Mouse (Mus musculus) liver, postnatal 0 days (tissue): Measurements from ENCODE around the gene Srsf12. TPM values are rescaled to one million over a fixed set of nuclear protein-coding genes. Genes with fewer than 3 reads are reported as not detected.

Experiments used
- ATAC-seq: fragments of 200-750 bp; cut with Nextera tagmentation; 2 replicates; pipeline ENCODE4 v1.8.0; 2017; ENCODE audit warnings: mild to moderate bottlenecking, moderate library complexity
- DNase-seq: peaks from one replicate; pipeline ENCODE4 v3.0.0-alpha.2; 2016
- H3K27ac ChIP-seq: fragments of 300-500 bp; sonication (generic); 2 replicates; pipeline ENCODE4 v1.5.1; 2014; ENCODE audit warnings: antibody characterized with exemption, moderate library complexity, mild to moderate bottlenecking, low read depth
- H3K27me3 ChIP-seq: fragments of 300-500 bp; sonication (generic); 2 replicates; pipeline ENCODE4 v1.6.1; 2014; ENCODE audit warnings: low read length, control low read depth, mixed read lengths; ENCODE audit not compliant: insufficient read depth
- H3K36me3 ChIP-seq: fragments of 300-500 bp; sonication (generic); replicated peaks from 2 replicates; pipeline ENCODE4 v1.6.1; 2014; ENCODE audit warnings: mild to moderate bottlenecking, control low read depth, low read length, moderate library complexity, mixed read lengths; ENCODE audit not compliant: insufficient read depth
- H3K4me1 ChIP-seq: fragments of 300-500 bp; sonication (generic); 2 replicates; pipeline ENCODE4 v1.6.1; 2014; ENCODE audit warnings: antibody characterized with exemption, mild to moderate bottlenecking, control low read depth; ENCODE audit not compliant: insufficient read depth
- H3K4me2 ChIP-seq: fragments of 300-500 bp; sonication (generic); 2 replicates; pipeline ENCODE4 v1.6.1; 2014; ENCODE audit warnings: low read depth, mild to moderate bottlenecking, low read length, moderate library complexity, mixed read lengths
- H3K4me3 ChIP-seq: fragments of 300-500 bp; sonication (generic); 2 replicates; pipeline ENCODE4 v1.5.1; 2014; ENCODE audit warnings: low read depth, low read length
- H3K9ac ChIP-seq: fragments of 300-500 bp; sonication (generic); replicated peaks from 2 replicates; pipeline ENCODE4 v1.6.1; 2014; ENCODE audit warnings: mild to moderate bottlenecking, moderate library complexity
- H3K9me3 ChIP-seq: fragments of 300-500 bp; sonication (generic); 2 replicates; pipeline ENCODE4 v1.6.1; 2016; ENCODE audit warnings: mild to moderate bottlenecking, control low read depth, low read length, mixed read lengths
- CTCF ChIP-seq: sonication (generic); IDR thresholded peaks from 2 replicates; pipeline ENCODE4 v1.5.1; 2016; ENCODE audit warnings: antibody characterized with exemption, low read depth
- EP300 ChIP-seq: IDR thresholded peaks from 2 replicates; pipeline ENCODE4 v1.6.1; 2016; ENCODE audit warnings: antibody characterized with exemption, low read depth, mild to moderate bottlenecking
- WGBS: fragments of 180-500 bp; shearing (Covaris S2); extraction: QIAGEN DNeasy Blood & Tissue Kit; methylation state at CpG from one replicate; pipeline ENCODE4 v1.1.7; 2014; ENCODE audit not compliant: insufficient replicate concordance; 5-methylcytosine and 5-hydroxymethylcytosine counted together
- polyA plus RNA-seq: library from polyadenylated mRNA; unstranded; fragments of >200 nt; fragmentation: Nextera tagmentation; extraction: Ambion mirVana; gene quantifications from 2 replicates; pipeline ENCODE4 v1.2.1, GENCODE M21; 2015

The Srsf12 gene
- polyA plus RNA-seq, 1 experiment from 2014 or later = 0.08 TPM

- TF ChIP-seq CTCF = no peak
- TF ChIP-seq EP300 = no peak
- ATAC-seq (no peak), DNase-seq (no peak)
- no peaks in the 10 kb centered on the region for H3K9me3 ChIP-seq
- no peak overlapping the region for H3K4me2 ChIP-seq
- no peak overlapping the region for H3K4me3 ChIP-seq
- H3K36me3 ChIP-seq = no peaks in the 10 kb centered on the region
- WGBS = 64% methylated on average over 3 of the region's 3 CpGs
- H3K27ac ChIP-seq = no peak overlapping the region
- peaks cover 6% of the 10 kb centered on the region for H3K4me1 ChIP-seq
- H3K9ac ChIP-seq = no peak overlapping the region
- no peaks in the 10 kb centered on the region for H3K27me3 ChIP-seq
Observed at GRCm38 (mm10) chr4:33281891-33282685, 73.3 kb downstream of the Srsf12 start.

Other genes starting within 250 kb of the Srsf12 start
- gene Rragd, start 226.0 kb upstream of the Srsf12 start, polyA plus RNA-seq = 1.7 and 1.8 TPM in 2 replicates
- gene Ube2j1, start 177.6 kb upstream of the Srsf12 start, polyA plus RNA-seq = 22.4 and 23.2 TPM in 2 replicates
- 0.06 TPM in 1 of 2 replicates, not detected in the other for gene Gabrr2, start 146.0 kb upstream of the Srsf12 start, polyA plus RNA-seq
- gene Gabrr1, start 76.5 kb upstream of the Srsf12 start, polyA plus RNA-seq = not detected in 2 replicates
- 0.14 and 0.21 TPM in 2 replicates for gene Pm20d2, start 19.3 kb upstream of the Srsf12 start, polyA plus RNA-seq
- 71.4 and 74.3 TPM in 2 replicates for gene Pnrc1, start 81.2 kb downstream of the Srsf12 start, polyA plus RNA-seq
- 8.6 and 9.3 TPM in 2 replicates for gene Rngtt, start 101.3 kb downstream of the Srsf12 start, polyA plus RNA-seq